Mouse (Mus musculus): ENCODE measurements around the gene Xrcc3. TPM values are rescaled to one million over a fixed set of nuclear protein-coding genes. Genes with fewer than 3 reads are reported as not detected.

Gene Xrcc3
- polyA plus RNA-seq, 1 experiment: 6.0 TPM

DNA sequence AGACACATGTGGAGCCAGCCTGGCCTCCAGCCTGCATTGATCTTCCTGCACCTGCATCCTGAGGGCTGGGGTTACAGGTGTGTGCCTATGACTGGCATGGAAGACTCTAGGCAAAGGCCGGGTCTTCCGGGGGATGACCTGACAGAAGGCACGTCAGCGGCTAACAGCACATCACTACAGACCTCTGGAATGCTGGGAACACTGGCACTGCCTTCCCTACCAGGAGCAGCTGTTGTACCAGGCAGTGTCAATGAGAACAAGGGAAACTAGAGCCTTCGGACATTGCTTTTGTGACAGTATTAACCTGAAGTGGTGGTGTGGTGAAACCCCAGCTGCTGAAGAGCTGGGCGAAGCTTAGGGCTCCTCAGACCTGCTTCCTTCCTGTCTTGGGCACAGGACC lies 4.9 kb downstream of the Xrcc3 start:
- WGBS: 89% methylated on average over 6 of the region's 6 CpGs

GRCm38 (mm10) chr12:111803538-111803937 lies 10.1 kb downstream of the Xrcc3 start:
- Histone ChIP-seq H3K27ac (ENCODE audit: insufficient read depth, low read depth, low read length) (no peak overlapping the region), H3K4me1 (ENCODE audit: control insufficient read depth, insufficient read depth, low read length) (peaks cover 13% of the 10 kb centered on the region), H3K36me3 (ENCODE audit: control insufficient read depth, insufficient read depth, low read length) (no peaks in the 10 kb centered on the region), H3K27me3 (replicated peaks; ENCODE audit: control insufficient read depth, insufficient read depth, low read length) (no peaks in the 10 kb centered on the region), H3K4me3 (ENCODE audit: insufficient read depth, low read depth, low read length) (no peak overlapping the region)
- DNase-seq: no peak
- WGBS: 81% methylated on average over 5 of the region's 5 CpGs
- TF ChIP-seq CTCF (conservative IDR thresholded peaks at IDR 0.05; ENCODE audit: insufficient read depth, insufficient read length, low read depth, low read length): no peak
- TF ChIP-seq POLR2A (IDR thresholded peaks at IDR 0.05; ENCODE audit: low read depth, low read length): no peak

More for the DNA sequence above, 4.9 kb downstream of the Xrcc3 start:
- TF ChIP-seq POLR2A (IDR thresholded peaks at IDR 0.05; ENCODE audit: low read depth, low read length) (no peak), CTCF (conservative IDR thresholded peaks at IDR 0.05; ENCODE audit: insufficient read depth, insufficient read length, low read depth, low read length) (no peak)
- no peak for DNase-seq
- Histone ChIP-seq H3K27me3 (replicated peaks; ENCODE audit: control insufficient read depth, insufficient read depth, low read length) (no peaks in the 10 kb centered on the region), H3K27ac (ENCODE audit: insufficient read depth, low read depth, low read length) (no peak overlapping the region), H3K36me3 (ENCODE audit: control insufficient read depth, insufficient read depth, low read length) (no peaks in the 10 kb centered on the region), H3K4me1 (ENCODE audit: control insufficient read depth, insufficient read depth, low read length) (peaks cover 5% of the 10 kb centered on the region; the same call in 1 of the 2 replicates), H3K4me3 (ENCODE audit: insufficient read depth, low read depth, low read length) (no peak overlapping the region)

DNA sequence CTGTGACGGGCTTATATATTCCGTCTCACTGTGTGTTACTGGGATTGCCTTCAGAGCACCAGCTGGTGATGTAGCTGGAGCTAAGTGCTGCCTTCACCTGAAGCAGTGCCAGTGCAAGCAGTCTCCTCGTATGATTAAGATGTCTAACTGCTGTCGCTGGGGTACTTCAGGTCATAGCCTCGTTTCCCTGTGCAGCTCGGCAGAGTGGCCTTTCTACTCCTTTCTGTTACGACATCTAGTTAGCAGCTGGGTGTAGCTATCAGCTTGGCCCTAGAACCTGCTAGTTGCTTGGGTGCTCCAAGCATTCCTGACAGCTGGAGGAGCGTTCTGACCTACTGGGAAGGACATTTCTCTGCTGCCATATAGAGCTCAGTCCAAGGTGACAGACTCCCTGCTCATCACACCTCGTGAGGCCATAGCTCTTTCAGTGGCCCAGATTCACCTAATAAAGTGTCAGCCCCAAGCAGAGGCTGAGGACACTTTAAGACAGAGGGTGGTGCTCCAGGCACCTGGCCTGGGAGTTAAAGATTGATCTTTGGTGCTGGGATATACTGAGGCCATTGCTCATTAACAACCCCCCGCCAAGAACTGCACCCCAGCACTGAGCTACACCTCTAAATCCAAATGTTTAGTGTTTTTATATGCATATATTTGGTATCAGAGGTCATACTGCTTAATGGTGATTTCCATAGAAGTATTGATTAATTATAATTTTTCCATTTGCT lies 13.1 kb downstream of the Xrcc3 start:
- Histone ChIP-seq H3K27ac (ENCODE audit: insufficient read depth, low read depth, low read length) (peak overlapping the region; percentile 34; the same call in 1 of the 2 replicates), H3K4me1 (ENCODE audit: control insufficient read depth, insufficient read depth, low read length) (peaks cover 23% of the 10 kb centered on the region), H3K4me3 (ENCODE audit: insufficient read depth, low read depth, low read length) (no peak overlapping the region), H3K36me3 (ENCODE audit: control insufficient read depth, insufficient read depth, low read length) (no peaks in the 10 kb centered on the region), H3K27me3 (replicated peaks; ENCODE audit: control insufficient read depth, insufficient read depth, low read length) (no peaks in the 10 kb centered on the region)
- peak; percentile 70 for DNase-seq
- TF ChIP-seq POLR2A (IDR thresholded peaks at IDR 0.05; ENCODE audit: low read depth, low read length): no peak
- TF ChIP-seq CTCF (conservative IDR thresholded peaks at IDR 0.05; ENCODE audit: insufficient read depth, insufficient read length, low read depth, low read length): no peak
- WGBS: 49% methylated on average over 10 of the region's 10 CpGs

DNA sequence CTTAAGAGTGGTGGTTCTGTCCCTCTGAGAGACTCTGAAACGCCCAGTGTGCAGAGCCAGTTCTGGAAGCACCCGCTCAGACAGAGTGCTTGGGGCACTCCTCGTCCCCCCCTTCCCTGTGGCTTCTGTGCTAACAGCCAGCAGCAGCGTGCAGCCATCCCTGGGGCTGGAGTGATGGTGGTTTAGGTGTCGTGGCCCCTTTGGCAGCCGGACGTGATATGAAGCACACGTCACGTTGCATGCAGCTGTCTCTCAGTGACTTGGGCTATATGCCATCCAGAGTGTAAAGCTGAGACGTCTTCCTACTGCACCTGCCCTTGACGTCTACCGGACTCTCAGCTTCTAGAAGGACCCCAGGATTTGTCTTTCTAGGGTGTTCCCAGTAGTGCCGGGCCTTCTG lies 15.2 kb downstream of the Xrcc3 start:
- TF ChIP-seq POLR2A (IDR thresholded peaks at IDR 0.05; ENCODE audit: low read depth, low read length): no peak
- TF ChIP-seq CTCF (conservative IDR thresholded peaks at IDR 0.05; ENCODE audit: insufficient read depth, insufficient read length, low read depth, low read length): no peak
- no peak overlapping the region for H3K4me3 ChIP-seq (ENCODE audit: insufficient read depth, low read depth, low read length)
- no peak for DNase-seq
- no peak overlapping the region for H3K27ac ChIP-seq (ENCODE audit: insufficient read depth, low read depth, low read length)
- 94% methylated on average over 13 of the region's 13 CpGs for WGBS
- no peaks in the 10 kb centered on the region for H3K27me3 ChIP-seq (replicated peaks; ENCODE audit: control insufficient read depth, insufficient read depth, low read length)
- H3K4me1 ChIP-seq (ENCODE audit: control insufficient read depth, insufficient read depth, low read length): peaks cover 39% of the 10 kb centered on the region
- H3K36me3 ChIP-seq (ENCODE audit: control insufficient read depth, insufficient read depth, low read length): no peaks in the 10 kb centered on the region

- no peak for DNase-seq
- no peak overlapping the region for H3K4me3 ChIP-seq (ENCODE audit: insufficient read depth, low read depth, low read length)
- WGBS: 65% methylated on average over 8 of the region's 8 CpGs
- TF ChIP-seq CTCF (conservative IDR thresholded peaks at IDR 0.05; ENCODE audit: insufficient read depth, insufficient read length, low read depth, low read length) (no peak), POLR2A (IDR thresholded peaks at IDR 0.05; ENCODE audit: low read depth, low read length) (no peak)
- H3K4me1 ChIP-seq (ENCODE audit: control insufficient read depth, insufficient read depth, low read length): peaks cover 39% of the 10 kb centered on the region
- no peak overlapping the region for H3K27ac ChIP-seq (ENCODE audit: insufficient read depth, low read depth, low read length)
- no peaks in the 10 kb centered on the region for H3K27me3 ChIP-seq (replicated peaks; ENCODE audit: control insufficient read depth, insufficient read depth, low read length)
- no peaks in the 10 kb centered on the region for H3K36me3 ChIP-seq (ENCODE audit: control insufficient read depth, insufficient read depth, low read length)
Observed at GRCm38 (mm10) chr12:111797251-111797650, 16.4 kb downstream of the Xrcc3 start.

- 0 out of 2 replicates have a peak overlapping the region, but pooled peaks have one; percentile 9 for H3K27ac ChIP-seq (ENCODE audit: insufficient read depth, low read depth, low read length)
- TF ChIP-seq POLR2A (IDR thresholded peaks at IDR 0.05; ENCODE audit: low read depth, low read length) (no peak), CTCF (conservative IDR thresholded peaks at IDR 0.05; ENCODE audit: insufficient read depth, insufficient read length, low read depth, low read length) (no peak)
- no peak overlapping the region for H3K4me3 ChIP-seq (ENCODE audit: insufficient read depth, low read depth, low read length)
- H3K36me3 ChIP-seq (ENCODE audit: control insufficient read depth, insufficient read depth, low read length): no peaks in the 10 kb centered on the region
- H3K27me3 ChIP-seq (replicated peaks; ENCODE audit: control insufficient read depth, insufficient read depth, low read length): no peaks in the 10 kb centered on the region
- peaks cover 39% of the 10 kb centered on the region for H3K4me1 ChIP-seq (ENCODE audit: control insufficient read depth, insufficient read depth, low read length)
- peak; percentile 84 for DNase-seq
- WGBS: 51% methylated on average over 28 of the region's 28 CpGs
Observed at GRCm38 (mm10) chr12:111795180-111795895, 18.3 kb downstream of the Xrcc3 start.
